Mouse (Mus musculus): ENCODE results near the gene Klk1b26.
"Not testable (repeated sequence)": the region's sequence is repeated elsewhere in the genome, so short reads cannot be mapped to it uniquely, and the experiment has no call there.

- TF ChIP-seq EP300, CTCF (IDR thresholded peaks at IDR 0.05; ENCODE audit: low read depth): not testable (repeated sequence)
Measured at GRCm38 (mm10) chr7:44011868-44012267, at the start of gene Klk1b26.
